8 mouse cellular contexts compared by ENCODE assay signal in genomic region chr3:75956551-75957302, GRCm38 (mm10). TPM values are rescaled to one million over a fixed set of nuclear protein-coding genes. Genes with fewer than 3 reads are reported as not detected.
DNase-seq lines count a peak whose midpoint lies in the region; ATAC-seq lines count a peak whose summit lies in the region.

Gene Golim4 (minus strand): TSS chr3:75956949.

- H3K27me3 ChIP-seq in heart, embryonic 14.5 days (ENCODE audit: control insufficient read depth, insufficient read depth, low read length): no peaks in the 10 kb centered on the region
- no peaks in the 10 kb centered on the region for H3K27me3 ChIP-seq in liver, embryonic 13.5 days
- H3K27me3 ChIP-seq in stomach, embryonic 16.5 days (ENCODE audit: control insufficient read depth, insufficient read depth, low read length): no peaks in the 10 kb centered on the region

- DNase-seq in CD4-positive, CD25-positive, alpha-beta regulatory T cell, adult 2 months (ENCODE audit: low read depth, low spot score): peak; percentile 89
- DNase-seq in c-Kit-negative CD71-positive TER-119-positive erythroid progenitor cells, embryonic 14.5 days (ENCODE audit: low read depth, low spot score): peak; percentile 78
- peak; percentile 83 for DNase-seq in fibroblast of lung, adult 2 months (ENCODE audit: low read depth)
- peak; percentile 94 for DNase-seq in kidney, postnatal 14 days
- peak; percentile 93 for DNase-seq in liver, embryonic 13.5 days
- peak; percentile 90 for DNase-seq in neural tube, embryonic 10.5 days (ENCODE audit: extremely low spot score, low spot score)

- peak; percentile 99 for ATAC-seq in heart, embryonic 14.5 days (ENCODE audit: insufficient number of reproducible peaks, insufficient read depth, low FRiP score, low read depth)
- ATAC-seq in liver, embryonic 13.5 days (ENCODE audit: low read depth): peak; percentile 99
- ATAC-seq in stomach, embryonic 16.5 days (ENCODE audit: insufficient read depth, low FRiP score): peak; percentile 97

- peaks cover 9 to 42% of the 10 kb centered on the region in 2 experiments for H3K4me1 ChIP-seq in heart, embryonic 14.5 days (ENCODE audit: control insufficient read depth in 2 of 2, insufficient read depth in 2 of 2, low read length in 2 of 2)
- H3K4me1 ChIP-seq in liver, embryonic 13.5 days (replicated peaks): peaks cover 57% of the 10 kb centered on the region
- peaks cover 31% of the 10 kb centered on the region for H3K4me1 ChIP-seq in stomach, embryonic 16.5 days (ENCODE audit: control insufficient read depth, insufficient read depth, low read length)

- peaks cover 3% of the 10 kb centered on the region; the same call in 1 of the 2 replicates for H3K36me3 ChIP-seq in heart, embryonic 14.5 days (ENCODE audit: control insufficient read depth, insufficient read depth, low read length)
- H3K36me3 ChIP-seq in liver, embryonic 13.5 days: no peaks in the 10 kb centered on the region
- no peaks in the 10 kb centered on the region for H3K36me3 ChIP-seq in stomach, embryonic 16.5 days (ENCODE audit: control insufficient read depth, insufficient read depth, low read length)

- WGBS in heart, embryonic 14.5 days: under 1% methylated on average over 53 of the region's 53 CpGs
- under 1% methylated on average over 53 of the region's 53 CpGs for WGBS in liver, embryonic 13.5 days (ENCODE audit: insufficient replicate concordance)
- WGBS in stomach, embryonic 16.5 days: under 1% methylated on average over 53 of the region's 53 CpGs

- peak within 1 kb of the TSS; percentile 82 to 92 for H3K4me3 ChIP-seq in heart, embryonic 14.5 days (ENCODE audit: control insufficient read depth in 1 of 2, insufficient read depth in 1 of 2, low read depth in 1 of 2, low read length in 2 of 2)
- H3K4me3 ChIP-seq in liver, embryonic 13.5 days (replicated peaks): peak within 1 kb of the TSS; percentile 88
- H3K4me3 ChIP-seq in stomach, embryonic 16.5 days (replicated peaks; ENCODE audit: low read length): peak within 1 kb of the TSS; percentile 89

- peak within 1 kb of the TSS; percentile 88 for H3K4me2 ChIP-seq in heart, embryonic 14.5 days (ENCODE audit: low read length)
- H3K4me2 ChIP-seq in liver, embryonic 13.5 days: peak within 1 kb of the TSS; percentile 83
- peak within 1 kb of the TSS; percentile 86 for H3K4me2 ChIP-seq in stomach, embryonic 16.5 days (ENCODE audit: low read depth, low read length)

- peak within 1 kb of the TSS; percentile 88 for H3K9ac ChIP-seq in heart, embryonic 14.5 days (ENCODE audit: low read length)
- peak within 1 kb of the TSS; percentile 90 for H3K9ac ChIP-seq in liver, embryonic 13.5 days
- H3K9ac ChIP-seq in stomach, embryonic 16.5 days (ENCODE audit: low read length): peak within 1 kb of the TSS; percentile 85

- peak within 1 kb of the TSS; percentile 88 to 93 for H3K27ac ChIP-seq in heart, embryonic 14.5 days (replicated peaks in 1 of 2; ENCODE audit: control insufficient read depth in 1 of 2, insufficient read depth in 1 of 2, low read depth in 2 of 2, low read length in 2 of 2)
- H3K27ac ChIP-seq in liver, embryonic 13.5 days: peak within 1 kb of the TSS; percentile 84
- peak within 1 kb of the TSS; percentile 94 for H3K27ac ChIP-seq in stomach, embryonic 16.5 days (ENCODE audit: low read length)

- no peaks in the 10 kb centered on the region for H3K9me3 ChIP-seq in heart, embryonic 14.5 days (ENCODE audit: control insufficient read depth, low read length)
- H3K9me3 ChIP-seq in liver, embryonic 13.5 days (replicated peaks): no peaks in the 10 kb centered on the region
- no peaks in the 10 kb centered on the region for H3K9me3 ChIP-seq in stomach, embryonic 16.5 days (replicated peaks; ENCODE audit: control insufficient read depth, low read length)

RNA-seq across cellular contexts. Expression of gene Golim4, which starts in this region (rescaled TPM):
- polyA plus RNA-seq in heart, embryonic 14.5 days (2014; fragmentation: Nextera tagmentation; extraction: Ambion mirVana): 29.4 and 37.6 TPM in 2 replicates
- 18.2 and 23.5 TPM in 2 replicates for polyA plus RNA-seq in liver, embryonic 13.5 days (2015; fragmentation: Nextera tagmentation; extraction: Ambion mirVana)
- 70.0 and 77.6 TPM in 2 replicates for polyA plus RNA-seq in stomach, embryonic 16.5 days (2015; fragmentation: Nextera tagmentation; extraction: Ambion mirVana)

Comparison
In these comparisons a context has a peak if more than half of its experiments do, and no peak if none do; other contexts are left out.
1. Peak in every context shown above with its lines: DNase-seq, ATAC-seq, H3K4me3 ChIP-seq and H3K27ac ChIP-seq.